Mouse (Mus musculus) left cerebral cortex, adult 18-20 months (tissue): ENCODE data around the gene Gm21103. TPM values are rescaled to one million over a fixed set of nuclear protein-coding genes. Genes with fewer than 3 reads are reported as not detected.
"Not testable (repeated sequence)": the region's sequence is repeated elsewhere in the genome, so short reads cannot be mapped to it uniquely, and the experiment has no call there.

Source experiments
- DNase-seq, 2 experiments: peaks; one replicate each; pipeline ENCODE4 v3.0.0; 2021 to 2022; ENCODE audit warnings: low spot score in 2 of 2, mixed read lengths in 1 of 2
- long read RNA-seq, 2 experiments: library from polyadenylated mRNA; stranded (forward); transcript quantifications; one replicate each; pipeline ENCODE4 v2.0.0; 2021
- total RNA-seq, 2 experiments: library from RNA; stranded (reverse); gene quantifications; 2 replicates each; pipeline ENCODE4 v1.2.3; 2021

Gm21103 gene
- total RNA-seq: not detected
- long read RNA-seq, experiment 1: 0 reads
- long read RNA-seq, experiment 2: 0 reads

GRCm38 (mm10) chr14:6304743-6305142, at the start of gene Gm21103:
TSS of gene Gm21103 (minus strand) at chr14:6304843.
- not testable (repeated sequence) for DNase-seq

DNA sequence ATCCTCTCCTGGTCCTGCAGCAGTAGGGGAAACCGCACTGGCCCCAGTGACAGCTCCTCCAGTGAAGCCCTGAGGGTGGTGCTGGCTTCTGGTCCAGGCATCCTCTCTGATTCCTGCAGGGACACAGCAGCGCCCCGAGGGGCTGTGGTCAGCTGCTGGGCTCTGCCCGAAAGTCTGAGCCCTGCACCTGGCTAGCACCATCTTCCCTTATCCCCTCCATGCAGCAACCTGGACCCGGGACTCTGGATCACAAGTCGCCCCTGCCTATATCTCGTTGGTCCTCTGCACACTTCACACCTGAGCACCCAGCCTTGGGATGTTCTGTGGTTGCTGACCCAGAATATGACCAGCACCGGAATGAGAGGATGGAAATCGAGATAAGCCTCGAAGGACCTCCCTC, 38.9 kb upstream of the Gm21103 start, which contains the start of gene Gm3618:
Gene Gm3618 (minus strand): TSS at position 101 of the 400 bp plus-strand sequence.
- DNase-seq: not testable (repeated sequence)

DNA sequence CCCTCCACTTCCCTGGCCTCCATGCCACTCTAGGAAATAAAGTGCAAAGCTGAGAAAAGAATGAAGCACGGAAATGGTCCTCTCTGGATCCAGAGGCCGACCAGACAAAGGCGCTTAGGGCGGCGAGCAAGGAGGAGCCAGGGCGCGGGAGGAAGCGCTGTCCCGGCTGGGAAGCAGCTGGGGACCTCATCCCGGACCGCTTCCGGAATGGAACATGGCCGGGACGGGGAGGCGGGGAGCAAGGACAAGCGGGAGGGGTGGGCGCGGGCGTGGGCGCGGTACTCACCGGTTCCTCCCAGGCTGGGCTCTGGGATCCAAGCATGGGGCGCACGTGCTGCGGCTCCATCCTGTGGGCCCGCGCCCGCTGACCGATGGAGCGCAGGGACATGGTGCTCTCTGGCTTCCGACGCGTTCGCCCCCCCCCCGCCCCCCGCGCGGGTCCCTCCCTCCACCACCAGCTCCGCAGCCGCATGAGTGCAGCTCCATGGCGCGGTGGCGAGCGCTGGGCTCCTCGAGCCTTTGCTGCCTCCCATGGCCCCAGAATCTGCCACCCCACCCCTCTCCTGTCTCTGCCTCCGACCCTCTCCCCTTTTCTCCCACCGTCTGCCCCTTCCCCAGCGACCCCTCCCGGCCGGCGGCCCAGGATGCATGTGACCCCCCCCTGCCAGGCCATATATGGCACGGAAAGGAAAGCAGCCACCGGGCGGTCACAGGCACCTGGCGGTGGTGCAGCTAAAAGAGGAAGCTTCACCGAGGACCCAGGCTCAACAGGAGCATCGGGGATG, 17.5 kb downstream of the Gm21103 start, which contains the start of gene Gm3411:
Gene Gm3411 (minus strand): TSS at position 320 of the 785 bp plus-strand sequence.
- peak; percentile 2 to 17 for DNase-seq

Other genes starting within 250 kb of the Gm21103 start
- gene Gm6337, start 246.6 kb downstream of the Gm21103 start, total RNA-seq: not detected
- not detected for gene Gm8206, start 210.9 kb downstream of the Gm21103 start, total RNA-seq
- gene Gm3468, start 196.2 kb downstream of the Gm21103 start, total RNA-seq: under 1 TPM; 0.56 to 0.68 TPM
- not detected for gene Gm3476, start 179.0 kb downstream of the Gm21103 start, total RNA-seq
- gene Gm21560, start 85.6 kb downstream of the Gm21103 start, total RNA-seq: under 1 TPM; 0.68 to 0.84 TPM
- gene Gm3411, start 17.6 kb downstream of the Gm21103 start, total RNA-seq: 1 to 10 TPM; 1.4 to 1.6 TPM
- not detected for gene Gm3618, start 38.8 kb upstream of the Gm21103 start, total RNA-seq
- gene Gm16440, start 85.5 kb upstream of the Gm21103 start, total RNA-seq: not detected
- gene Gm3591, start 107.6 kb upstream of the Gm21103 start, total RNA-seq: 1 to 10 TPM in 1 of 2 experiments, not detected in 1; 1.8 TPM
- not detected for gene Gm3594, start 139.8 kb upstream of the Gm21103 start, total RNA-seq
- gene Gm8356, start 232.4 kb upstream of the Gm21103 start, total RNA-seq: not detected